Mouse (Mus musculus) cerebellum, adult 11-12 months (tissue): Measurements from ENCODE around the gene Cul7.

Source experiments
- DNase-seq: peaks from one replicate; pipeline ENCODE4 v3.0.0; 2022

Gene Cul7

GRCm38 (mm10) chr17:46673850-46674529 is 23.9 kb downstream of the Cul7 start, which contains the start of gene Rrp36:
Rrp36 (minus strand) TSS chr17:46674352.
- DNase-seq, result peak; percentile 87

- DNase-seq, result peak; percentile 50
Measured at GRCm38 (mm10) chr17:46674530-46675283, 24.6 kb downstream of the Cul7 start.

- peak; percentile 64 for DNase-seq
Measured at GRCm38 (mm10) chr17:46678416-46678815, 28.3 kb downstream of the Cul7 start, which contains the start of gene Mea1. Mea1 (plus strand) TSS chr17:46678793.

- peak; percentile 44 for DNase-seq
Measured at GRCm38 (mm10) chr17:46678911-46679310, 28.8 kb downstream of the Cul7 start.

- DNase-seq, result no peak
Measured at GRCm38 (mm10) chr17:46679843-46680759, 30.0 kb downstream of the Cul7 start.

- peak; percentile 99 for DNase-seq
Measured at GRCm38 (mm10) chr17:46680760-46681373, 30.7 kb downstream of the Cul7 start, which contains the start of gene Klhdc3. Klhdc3 (minus strand) TSS chr17:46680914.

- DNase-seq, result peak; percentile 60
Measured at GRCm38 (mm10) chr17:46681466-46682118, 31.5 kb downstream of the Cul7 start.

- DNase-seq, result peak; percentile 55
Measured at GRCm38 (mm10) chr17:46682654-46683389, 32.7 kb downstream of the Cul7 start.

GRCm38 (mm10) chr17:46685913-46686312 is 35.8 kb downstream of the Cul7 start:
- no peak for DNase-seq

- DNase-seq, result no peak
Measured at GRCm38 (mm10) chr17:46690665-46691064, 40.5 kb downstream of the Cul7 start.

- no peak for DNase-seq
Measured at GRCm38 (mm10) chr17:46691390-46691789, 41.3 kb downstream of the Cul7 start.

GRCm38 (mm10) chr17:46694517-46695063 is 44.5 kb downstream of the Cul7 start:
- no peak for DNase-seq

GRCm38 (mm10) chr17:46698515-46698914 is 48.4 kb downstream of the Cul7 start:
- DNase-seq, result no peak

GRCm38 (mm10) chr17:46699245-46699644 is 49.1 kb downstream of the Cul7 start:
- DNase-seq, result no peak

- DNase-seq, result peak; percentile 67
Measured at GRCm38 (mm10) chr17:46699912-46700311, 49.8 kb downstream of the Cul7 start.

- DNase-seq, result no peak
Measured at GRCm38 (mm10) chr17:46701489-46701888, 51.4 kb downstream of the Cul7 start.

- no peak for DNase-seq
Measured at GRCm38 (mm10) chr17:46702100-46702499, 52.0 kb downstream of the Cul7 start.

- DNase-seq, result no peak
Measured at GRCm38 (mm10) chr17:46702506-46702905, 52.4 kb downstream of the Cul7 start.

- no peak for DNase-seq
Measured at GRCm38 (mm10) chr17:46703971-46704886, 54.1 kb downstream of the Cul7 start.
